Mouse (Mus musculus) E14TG2a.4 (cell line): ENCODE data around the gene Odf3l2.

Experiments
- CTCF ChIP-seq: conservative IDR thresholded peaks from 2 replicates; pipeline ENCODE4 v1.5.1; 2014; ENCODE audit warnings: low read length
- NANOG ChIP-seq: IDR thresholded peaks from 2 replicates; pipeline ENCODE4 v1.6.1; 2014; ENCODE audit warnings: borderline replicate concordance, low read length, mixed read lengths
- POU5F1 ChIP-seq: IDR thresholded peaks from 2 replicates; pipeline ENCODE4 v1.6.1; 2014; ENCODE audit warnings: low read length, borderline replicate concordance

DNA sequence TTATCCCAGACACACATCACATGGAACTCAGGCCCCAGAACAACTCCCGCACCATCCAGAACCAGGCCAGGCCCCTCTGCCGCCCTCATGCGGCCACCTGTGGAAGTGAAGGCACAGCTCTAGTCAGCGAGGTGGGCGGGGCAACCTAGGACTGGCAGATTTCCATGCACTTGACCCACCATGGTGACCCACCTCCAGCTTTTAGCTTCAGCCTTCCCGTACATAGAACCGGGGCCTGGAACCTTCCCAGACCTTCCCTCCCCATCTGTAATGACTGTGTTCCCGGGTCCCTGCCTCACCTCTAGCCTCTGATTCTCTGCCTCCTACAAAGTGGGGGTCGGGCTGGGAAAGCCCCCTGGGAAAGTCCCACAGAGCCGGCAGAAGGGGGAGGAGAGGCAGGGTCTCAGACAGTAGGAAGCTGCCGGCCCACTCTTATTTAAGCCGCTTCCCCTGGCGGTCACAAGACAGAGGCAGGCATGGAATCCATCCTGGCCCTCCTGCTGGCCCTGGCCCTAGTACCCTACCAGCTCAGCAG is 18.7 kb upstream of the Odf3l2 start, which contains the start of gene Madcam1:
- TF ChIP-seq CTCF (peak; percentile 100), NANOG (no peak), POU5F1 (no peak)
